Mouse (Mus musculus): ENCODE results near the gene Bnc1. TPM values are rescaled to one million over a fixed set of nuclear protein-coding genes. Genes with fewer than 3 reads are reported as not detected.

Bnc1 gene
- total and polyA plus RNA-seq, 3 experiments, result not detected

GRCm38 (mm10) chr7:82022404-82022803 is 30.3 kb upstream of the Bnc1 start:
- no peaks in the 10 kb centered on the region for H3K27me3 ChIP-seq (replicated peaks)
- H3K79me2 ChIP-seq (replicated peaks; ENCODE audit: control insufficient read depth, extremely low read depth, insufficient read depth, poor library complexity, severe bottlenecking), result no peaks in the 10 kb centered on the region
- H3K4me1 ChIP-seq (ENCODE audit: control insufficient read depth in 1 of 2, insufficient read depth in 2 of 2), result peaks cover 0 to 13% of the 10 kb centered on the region in 2 experiments; a peak in 2 of 4 replicates
- in situ Hi-C loops (cut with MboI; ENCODE audit: low pct_ligation_motif_present, low pct_unique_long_range_greater_than_20kb, low sequenced_read_pairs) (no loop called here), dilution Hi-C loops (cut with MboI; ENCODE audit: extremely low pct_ligation_motif_present, extremely low pct_unique_long_range_greater_than_20kb, low sequenced_read_pairs) (no loop called here)
- no peak overlapping the region for H3K4me3 ChIP-seq (replicated peaks in 1 of 3; ENCODE audit: low read depth in 2 of 3, low read length in 2 of 3, poor library complexity in 1 of 3)
- DNase-seq (ENCODE audit: extremely low read depth), result no peak
- H3K36me3 ChIP-seq (replicated peaks in 1 of 2; ENCODE audit: control insufficient read depth in 1 of 2, insufficient read depth in 1 of 2, low read length in 1 of 2), result no peaks in the 10 kb centered on the region
- no peak overlapping the region for H3K9ac ChIP-seq (ENCODE audit: insufficient read depth, low read depth)
- H3K27ac ChIP-seq (ENCODE audit: insufficient read depth, low read depth), result no peak overlapping the region
- TF ChIP-seq MXI1 (IDR thresholded peaks at IDR 0.05; ENCODE audit: low read depth, low read length) (no peak), USF2 (conservative IDR thresholded peaks at IDR 0.05; ENCODE audit: low read depth, low read length) (no peak), ZMIZ1 (IDR thresholded peaks at IDR 0.05; ENCODE audit: low read depth, low read length) (no peak), JUN (IDR thresholded peaks at IDR 0.05; ENCODE audit: insufficient read depth, low read depth, low read length) (no peak), SMC3 (IDR thresholded peaks at IDR 0.05; ENCODE audit: low read depth, low read length) (no peak), NELFE (IDR thresholded peaks at IDR 0.05; ENCODE audit: low read depth, low read length) (no peak), HCFC1 (IDR thresholded peaks at IDR 0.05; ENCODE audit: low read depth, low read length) (peak; percentile 63)
- no peak overlapping the region for H3K4me2 ChIP-seq (ENCODE audit: insufficient read depth, low read depth, poor library complexity, severe bottlenecking)
- no peaks in the 10 kb centered on the region for H3K9me3 ChIP-seq (replicated peaks; ENCODE audit: low read length)

GRCm38 (mm10) chr7:82018031-82018430 is 25.9 kb upstream of the Bnc1 start:
- in situ Hi-C loops (cut with MboI; ENCODE audit: low pct_ligation_motif_present, low pct_unique_long_range_greater_than_20kb, low sequenced_read_pairs) (no loop called here), dilution Hi-C loops (cut with MboI; ENCODE audit: extremely low pct_ligation_motif_present, extremely low pct_unique_long_range_greater_than_20kb, low sequenced_read_pairs) (no loop called here)
- Histone ChIP-seq H3K27me3 (replicated peaks) (no peaks in the 10 kb centered on the region), H3K4me3 (replicated peaks in 1 of 3; ENCODE audit: low read depth in 2 of 3, low read length in 2 of 3, poor library complexity in 1 of 3) (no peak overlapping the region), H3K9me3 (replicated peaks; ENCODE audit: low read length) (no peaks in the 10 kb centered on the region), H3K9ac (ENCODE audit: insufficient read depth, low read depth) (no peak overlapping the region), H3K27ac (ENCODE audit: insufficient read depth, low read depth) (no peak overlapping the region), H3K36me3 (replicated peaks in 1 of 2; ENCODE audit: control insufficient read depth in 1 of 2, insufficient read depth in 1 of 2, low read length in 1 of 2) (no peaks in the 10 kb centered on the region), H3K79me2 (replicated peaks; ENCODE audit: control insufficient read depth, extremely low read depth, insufficient read depth, poor library complexity, severe bottlenecking) (no peaks in the 10 kb centered on the region), H3K4me2 (ENCODE audit: insufficient read depth, low read depth, poor library complexity, severe bottlenecking) (no peak overlapping the region), H3K4me1 (ENCODE audit: control insufficient read depth in 1 of 2, insufficient read depth in 2 of 2) (peaks cover 0 to 22% of the 10 kb centered on the region in 2 experiments; a peak in 3 of 4 replicates)
- peak; percentile 19 for DNase-seq (ENCODE audit: extremely low read depth)
- TF ChIP-seq UBTF (IDR thresholded peaks at IDR 0.05; ENCODE audit: low read depth, low read length) (no peak), TBP (conservative IDR thresholded peaks at IDR 0.05; ENCODE audit: low read depth, low read length) (no peak), IRF4 (IDR thresholded peaks at IDR 0.05; ENCODE audit: low read depth, low read length) (no peak), HCFC1 (IDR thresholded peaks at IDR 0.05; ENCODE audit: low read depth, low read length) (no peak), TCF12 (IDR thresholded peaks at IDR 0.05; ENCODE audit: low read depth, low read length) (no peak), EP300 (IDR thresholded peaks at IDR 0.05; ENCODE audit: low read length) (no peak), ELF1 (IDR thresholded peaks at IDR 0.05; ENCODE audit: low read depth, low read length) (no peak), POLR2AphosphoS2 (IDR thresholded peaks at IDR 0.05; ENCODE audit: low read depth, low read length) (no peak), MAZ (IDR thresholded peaks at IDR 0.05; ENCODE audit: low read depth, low read length) (no peak), ZC3H11A (IDR thresholded peaks at IDR 0.05; ENCODE audit: low read depth, low read length) (no peak), ZKSCAN1 (IDR thresholded peaks at IDR 0.05; ENCODE audit: borderline replicate concordance, low read depth, low read length) (no peak), PAX5 (IDR thresholded peaks at IDR 0.05; ENCODE audit: low read length) (no peak), POLR2A (IDR thresholded peaks at IDR 0.05; ENCODE audit: low read depth, low read length) (no peak), CHD1 (IDR thresholded peaks at IDR 0.05; ENCODE audit: low read depth, low read length) (no peak), NELFE (IDR thresholded peaks at IDR 0.05; ENCODE audit: low read depth, low read length) (no peak)
